ENCODE assay signal across 10 mouse cellular contexts in genomic region chr17:36030703-36031582, GRCm38 (mm10). TPM values are rescaled to one million over a fixed set of nuclear protein-coding genes. Genes with fewer than 3 reads are reported as not detected.
DNase-seq lines count a peak whose midpoint lies in the region; ATAC-seq and TF ChIP-seq lines count a peak whose summit lies in the region.
"Not testable (repeated sequence)": the region's sequence is repeated elsewhere in the genome, so short reads cannot be mapped to it uniquely, and the experiment has no call there.
"Had no signal": no experiment of that assay in that cellular context is flagged by ENCODE, and none has a peak within 500 bp of the region (broad histone marks: within the 10 kb centered on the region; RNA-seq: fewer than 3 reads in every experiment).

No protein-coding gene starts in this region.

- TF ChIP-seq CTCF in bone marrow, adult 2 months (IDR thresholded peaks at IDR 0.05; ENCODE audit: control insufficient read depth, insufficient read depth, low read length), result not testable (repeated sequence)

- H3K9me3 ChIP-seq in forebrain, embryonic 11.5 days (ENCODE audit: control insufficient read depth, low read length); heart, embryonic 14.5 days (ENCODE audit: control insufficient read depth, low read length); intestine, embryonic 15.5 days; limb, embryonic 15.5 days; neural tube, embryonic 14.5 days (ENCODE audit: control insufficient read depth, low read length): not testable (repeated sequence)

- TF ChIP-seq POLR2A in bone marrow, adult 2 months (IDR thresholded peaks at IDR 0.05; ENCODE audit: borderline replicate concordance, control insufficient read depth, low read depth, low read length), result not testable (repeated sequence)

- not testable (repeated sequence) for H3K36me3 ChIP-seq in forebrain, embryonic 11.5 days (ENCODE audit: control insufficient read depth, insufficient read depth, low read length); heart, embryonic 14.5 days (ENCODE audit: control insufficient read depth, insufficient read depth, low read length); intestine, embryonic 15.5 days; limb, embryonic 15.5 days; macrophage (ENCODE audit: inconsistent target); neural tube, embryonic 14.5 days (ENCODE audit: control insufficient read depth, insufficient read depth, low read length)

- H3K9ac ChIP-seq in forebrain, embryonic 11.5 days (ENCODE audit: low read length); heart, embryonic 14.5 days (ENCODE audit: low read length); intestine, embryonic 15.5 days; limb, embryonic 15.5 days: not testable (repeated sequence)
- peak overlapping the region; percentile 21; the same call in 1 of the 2 replicates for H3K9ac ChIP-seq in neural tube, embryonic 14.5 days (replicated peaks; ENCODE audit: low read depth, low read length)

- H3K4me1 ChIP-seq in bone marrow, adult 2 months (ENCODE audit: control insufficient read depth, insufficient read depth, low read length); forebrain, embryonic 11.5 days (replicated peaks; ENCODE audit: control insufficient read depth, insufficient read depth, low read length); heart, embryonic 14.5 days (ENCODE audit: control insufficient read depth in 2 of 2, insufficient read depth in 2 of 2, low read length in 2 of 2); intestine, embryonic 15.5 days (replicated peaks); neural tube, embryonic 14.5 days (ENCODE audit: control insufficient read depth, insufficient read depth, low read length): not testable (repeated sequence)
- H3K4me1 ChIP-seq in limb, embryonic 15.5 days, result peaks cover 10% of the 10 kb centered on the region; the same call in 1 of the 2 replicates

- peaks cover 21% of the 10 kb centered on the region for H3K79me2 ChIP-seq in macrophage (ENCODE audit: inconsistent target)

- H3K27ac ChIP-seq in bone marrow, adult 2 months (ENCODE audit: control insufficient read depth, insufficient read depth, low read depth, low read length, poor library complexity), result peak overlapping the region; percentile 91
- H3K27ac ChIP-seq in forebrain, embryonic 11.5 days (ENCODE audit: low read depth, low read length); heart, embryonic 14.5 days (replicated peaks in 1 of 2; ENCODE audit: control insufficient read depth in 1 of 2, insufficient read depth in 1 of 2, low read depth in 2 of 2, low read length in 2 of 2); intestine, embryonic 15.5 days; limb, embryonic 15.5 days; neural tube, embryonic 14.5 days (ENCODE audit: low read depth, low read length): not testable (repeated sequence)
- H3K27ac ChIP-seq in macrophage, result peak overlapping the region; percentile 65

- DNase-seq in forebrain, embryonic 11.5 days (ENCODE audit: low spot score), result not testable (repeated sequence)

- WGBS in bone marrow, adult 2 months, result 66% methylated on average over 8 of the region's 8 CpGs
- WGBS in forebrain, embryonic 11.5 days, result 39% methylated on average over 8 of the region's 8 CpGs
- 47% methylated on average over 8 of the region's 8 CpGs for WGBS in heart, embryonic 14.5 days
- 52% methylated on average over 8 of the region's 8 CpGs for WGBS in intestine, embryonic 15.5 days
- 38% methylated on average over 8 of the region's 8 CpGs for WGBS in limb, embryonic 15.5 days
- 66% methylated on average over 7 of the region's 8 CpGs for WGBS in macrophage (ENCODE audit: missing documents)
- WGBS in neural tube, embryonic 14.5 days, result 41% methylated on average over 8 of the region's 8 CpGs

- peak overlapping the region; percentile 88 for H3K4me3 ChIP-seq in bone marrow, adult 2 months (replicated peaks; ENCODE audit: control insufficient read depth, low read depth, low read length)
- peak overlapping the region; percentile 38 for H3K4me3 ChIP-seq in forebrain, embryonic 11.5 days (ENCODE audit: low read depth, low read length)
- peak overlapping the region in 1 of 2 experiments; percentile 49; a peak in 2 of 4 replicates for H3K4me3 ChIP-seq in heart, embryonic 14.5 days (ENCODE audit: control insufficient read depth in 1 of 2, insufficient read depth in 1 of 2, low read depth in 1 of 2, low read length in 2 of 2)
- H3K4me3 ChIP-seq in intestine, embryonic 15.5 days (replicated peaks), result peak overlapping the region; percentile 54
- H3K4me3 ChIP-seq in limb, embryonic 15.5 days, result peak overlapping the region; percentile 51
- H3K4me3 ChIP-seq in macrophage (ENCODE audit: inconsistent target), result peak overlapping the region; percentile 68
- not testable (repeated sequence) for H3K4me3 ChIP-seq in neural tube, embryonic 14.5 days (ENCODE audit: low read depth, low read length)

- H3K27me3 ChIP-seq in forebrain, embryonic 11.5 days (ENCODE audit: control insufficient read depth, insufficient read depth, low read length); heart, embryonic 14.5 days (ENCODE audit: control insufficient read depth, insufficient read depth, low read length); intestine, embryonic 15.5 days (replicated peaks); limb, embryonic 15.5 days; neural tube, embryonic 14.5 days (ENCODE audit: control insufficient read depth, insufficient read depth, low read length): not testable (repeated sequence)

- peak overlapping the region; percentile 60; the same call in 1 of the 2 replicates for H3K4me2 ChIP-seq in forebrain, embryonic 11.5 days (ENCODE audit: low read depth, low read length, severe bottlenecking)
- H3K4me2 ChIP-seq in heart, embryonic 14.5 days (ENCODE audit: low read length), result peak overlapping the region; percentile 90
- peak overlapping the region; percentile 94 for H3K4me2 ChIP-seq in intestine, embryonic 15.5 days (replicated peaks)
- peak overlapping the region; percentile 90 for H3K4me2 ChIP-seq in limb, embryonic 15.5 days
- peak overlapping the region; percentile 68 for H3K4me2 ChIP-seq in neural tube, embryonic 14.5 days (ENCODE audit: low read depth, low read length)

- ATAC-seq in forebrain, embryonic 11.5 days (replicated peaks; ENCODE audit: low FRiP score), result 0 out of 2 replicates have a peak, but pooled peaks have one; percentile 13
- 0 out of 2 replicates have a peak, but pooled peaks have one; percentile 20 for ATAC-seq in heart, embryonic 14.5 days (ENCODE audit: insufficient number of reproducible peaks, insufficient read depth, low FRiP score, low read depth)
- not testable (repeated sequence) for ATAC-seq in intestine, embryonic 15.5 days; limb, embryonic 15.5 days (ENCODE audit: insufficient number of reproducible peaks, low FRiP score, low TSS enrichment, low read depth)
- peak; percentile 19; the same call in 1 of the 2 replicates for ATAC-seq in neural tube, embryonic 14.5 days (ENCODE audit: low read depth)

RNA-seq across cellular contexts. Expression of gene H2-T23, which starts 1.7 kb away (rescaled TPM):
- 60.1 and 94.6 TPM in 2 replicates for polyA plus RNA-seq in bone marrow, adult 2 months (2011; ENCODE audit: insufficient read depth, insufficient read length, low replicate concordance, missing spikeins)
- polyA plus RNA-seq in forebrain, embryonic 11.5 days (2014; fragmentation: Nextera tagmentation; extraction: Ambion mirVana), result 3.1 and 3.4 TPM in 2 replicates
- polyA plus RNA-seq in heart, embryonic 14.5 days (2014; fragmentation: Nextera tagmentation; extraction: Ambion mirVana), result 4.2 and 4.4 TPM in 2 replicates
- polyA plus RNA-seq in intestine, embryonic 15.5 days (2015; fragmentation: Nextera tagmentation; extraction: Ambion mirVana), result 9.3 and 14.2 TPM in 2 replicates
- polyA plus RNA-seq in limb, embryonic 15.5 days (2015; fragmentation: Nextera tagmentation; extraction: Ambion mirVana), result 19.2 and 20.4 TPM in 2 replicates
- total RNA-seq in macrophage (2018; cell fraction: chromatin; rRNA removed), result 100 to 1,000 TPM in 18 of 26 experiments, 10 to 100 TPM in 8; 50.2 to 670 (median 341) TPM
- 1,000 to 10,000 TPM in 9 of 26 experiments, 100 to 1,000 TPM in 17; 312 to 1,199 (median 634) TPM for total RNA-seq in macrophage (2018; cell fraction: cytosol; rRNA removed)
- total RNA-seq in macrophage (2018; cell fraction: nucleus; rRNA removed), result 1,000 to 10,000 TPM in 10 of 26 experiments, 100 to 1,000 TPM in 16; 253 to 1,712 (median 806) TPM
- polyA plus RNA-seq in macrophage (2018), result 196 to 602 TPM (median 274 TPM) in 3 replicates
- 2.6 and 3.8 TPM in 2 replicates for polyA plus RNA-seq in neural tube, embryonic 14.5 days (2014; fragmentation: Nextera tagmentation; extraction: Ambion mirVana)

RNA-seq across cellular contexts. Expression of gene H2-T24, which starts 10.6 kb away (rescaled TPM):
- polyA plus RNA-seq in bone marrow, adult 2 months (2011; ENCODE audit: insufficient read depth, insufficient read length, low replicate concordance, missing spikeins), result 48.0 and 67.4 TPM in 2 replicates
- polyA plus RNA-seq in forebrain, embryonic 11.5 days (2014; fragmentation: Nextera tagmentation; extraction: Ambion mirVana), result 3.5 and 4.3 TPM in 2 replicates
- 2.6 and 2.7 TPM in 2 replicates for polyA plus RNA-seq in heart, embryonic 14.5 days (2014; fragmentation: Nextera tagmentation; extraction: Ambion mirVana)
- polyA plus RNA-seq in intestine, embryonic 15.5 days (2015; fragmentation: Nextera tagmentation; extraction: Ambion mirVana), result 2.0 and 2.8 TPM in 2 replicates
- 2.8 and 2.9 TPM in 2 replicates for polyA plus RNA-seq in limb, embryonic 15.5 days (2015; fragmentation: Nextera tagmentation; extraction: Ambion mirVana)
- 100 to 1,000 TPM in 11 of 26 experiments, 10 to 100 TPM in 14, 1 to 10 TPM in 1; 9.6 to 286 (median 85.2) TPM for total RNA-seq in macrophage (2018; cell fraction: chromatin; rRNA removed)
- total RNA-seq in macrophage (2018; cell fraction: cytosol; rRNA removed), result 100 to 1,000 TPM in 13 of 26 experiments, 10 to 100 TPM in 13; 35.3 to 269 (median 99.3) TPM
- total RNA-seq in macrophage (2018; cell fraction: nucleus; rRNA removed), result 100 to 1,000 TPM in 15 of 26 experiments, 10 to 100 TPM in 11; 38.6 to 490 (median 169) TPM
- 34.5 to 71.7 TPM (median 59.9 TPM) in 3 replicates for polyA plus RNA-seq in macrophage (2018)
- polyA plus RNA-seq in neural tube, embryonic 14.5 days (2014; fragmentation: Nextera tagmentation; extraction: Ambion mirVana), result 11.0 and 12.7 TPM in 2 replicates

RNA-seq across cellular contexts. Expression of gene H2-T22, which starts 11.6 kb away (rescaled TPM):
- 23.5 and 45.8 TPM in 2 replicates for polyA plus RNA-seq in bone marrow, adult 2 months (2011; ENCODE audit: insufficient read depth, insufficient read length, low replicate concordance, missing spikeins)
- polyA plus RNA-seq in forebrain, embryonic 11.5 days (2014; fragmentation: Nextera tagmentation; extraction: Ambion mirVana), result 7.6 and 8.3 TPM in 2 replicates
- 7.4 and 8.7 TPM in 2 replicates for polyA plus RNA-seq in heart, embryonic 14.5 days (2014; fragmentation: Nextera tagmentation; extraction: Ambion mirVana)
- polyA plus RNA-seq in intestine, embryonic 15.5 days (2015; fragmentation: Nextera tagmentation; extraction: Ambion mirVana), result 13.3 and 13.9 TPM in 2 replicates
- 29.0 and 32.3 TPM in 2 replicates for polyA plus RNA-seq in limb, embryonic 15.5 days (2015; fragmentation: Nextera tagmentation; extraction: Ambion mirVana)
- total RNA-seq in macrophage (2018; cell fraction: chromatin; rRNA removed), result 100 to 1,000 TPM in 12 of 26 experiments, 10 to 100 TPM in 14; 10.8 to 389 (median 88.2) TPM
- total RNA-seq in macrophage (2018; cell fraction: cytosol; rRNA removed), result 1,000 to 10,000 TPM in 3 of 26 experiments, 100 to 1,000 TPM in 22, 10 to 100 TPM in 1; 90.6 to 1,092 (median 380) TPM
- total RNA-seq in macrophage (2018; cell fraction: nucleus; rRNA removed), result 100 to 1,000 TPM in 15 of 26 experiments, 10 to 100 TPM in 11; 33.8 to 808 (median 308) TPM
- polyA plus RNA-seq in macrophage (2018), result 56.5 to 198 TPM (median 94.0 TPM) in 3 replicates
- 5.9 and 8.9 TPM in 2 replicates for polyA plus RNA-seq in neural tube, embryonic 14.5 days (2014; fragmentation: Nextera tagmentation; extraction: Ambion mirVana)

RNA-seq across cellular contexts. Expression of gene Gm6034, which starts 11.8 kb away (rescaled TPM):
- not detected in 2 replicates for polyA plus RNA-seq in bone marrow, adult 2 months (2011; ENCODE audit: insufficient read depth, insufficient read length, low replicate concordance, missing spikeins)
- not detected in 2 replicates for polyA plus RNA-seq in forebrain, embryonic 11.5 days (2014; fragmentation: Nextera tagmentation; extraction: Ambion mirVana)
- polyA plus RNA-seq in heart, embryonic 14.5 days (2014; fragmentation: Nextera tagmentation; extraction: Ambion mirVana), result not detected in 2 replicates
- polyA plus RNA-seq in intestine, embryonic 15.5 days (2015; fragmentation: Nextera tagmentation; extraction: Ambion mirVana), result 0.11 and 0.25 TPM in 2 replicates
- not detected in 2 replicates for polyA plus RNA-seq in limb, embryonic 15.5 days (2015; fragmentation: Nextera tagmentation; extraction: Ambion mirVana)
- 1 to 10 TPM in 14 of 26 experiments, under 1 TPM in 5, not detected in 7; 0.55 to 7.0 (median 2.0) TPM for total RNA-seq in macrophage (2018; cell fraction: chromatin; rRNA removed)
- under 1 TPM in 10 of 26 experiments, not detected in 16; 0.08 to 0.33 (median 0.10) TPM for total RNA-seq in macrophage (2018; cell fraction: cytosol; rRNA removed)
- 1 to 10 TPM in 16 of 26 experiments, under 1 TPM in 6, not detected in 4; 0.40 to 4.7 (median 2.0) TPM for total RNA-seq in macrophage (2018; cell fraction: nucleus; rRNA removed)
- polyA plus RNA-seq in macrophage (2018), result not detected in 3 replicates
- not detected in 2 replicates for polyA plus RNA-seq in neural tube, embryonic 14.5 days (2014; fragmentation: Nextera tagmentation; extraction: Ambion mirVana)
- total RNA-seq: gastrocnemius, postnatal 36 days; left cerebral cortex, postnatal 4 days had no signal

RNA-seq across cellular contexts. Expression of gene Gm11127, which starts 27.2 kb away (rescaled TPM):
- not detected in 2 replicates for polyA plus RNA-seq in bone marrow, adult 2 months (2011; ENCODE audit: insufficient read depth, insufficient read length, low replicate concordance, missing spikeins)
- polyA plus RNA-seq in forebrain, embryonic 11.5 days (2014; fragmentation: Nextera tagmentation; extraction: Ambion mirVana), result not detected in 2 replicates
- not detected in 2 replicates for polyA plus RNA-seq in heart, embryonic 14.5 days (2014; fragmentation: Nextera tagmentation; extraction: Ambion mirVana)
- 3.3 and 3.5 TPM in 2 replicates for polyA plus RNA-seq in intestine, embryonic 15.5 days (2015; fragmentation: Nextera tagmentation; extraction: Ambion mirVana)
- not detected in 2 replicates for polyA plus RNA-seq in limb, embryonic 15.5 days (2015; fragmentation: Nextera tagmentation; extraction: Ambion mirVana)
- under 1 TPM in 1 of 26 experiments, not detected in 25; 0.63 TPM for total RNA-seq in macrophage (2018; cell fraction: chromatin; rRNA removed)
- total RNA-seq in macrophage (2018; cell fraction: cytosol; rRNA removed), result under 1 TPM in 25 of 26 experiments, not detected in 1; 0.14 to 0.82 (median 0.40) TPM
- total RNA-seq in macrophage (2018; cell fraction: nucleus; rRNA removed), result 1 to 10 TPM in 2 of 26 experiments, under 1 TPM in 10, not detected in 14; 0.44 to 1.4 (median 0.74) TPM
- 0.16 to 0.64 TPM (median 0.34 TPM) in 3 replicates for polyA plus RNA-seq in macrophage (2018)
- polyA plus RNA-seq in neural tube, embryonic 14.5 days (2014; fragmentation: Nextera tagmentation; extraction: Ambion mirVana), result not detected in 2 replicates
- total RNA-seq: left cerebral cortex, postnatal 4 days had no signal
- polyA plus RNA-seq: CD4-positive, CD25-positive, alpha-beta regulatory T cell, adult 4 months had no signal
